Mouse (Mus musculus) thymus, postnatal 4 days (tissue): Measurements from ENCODE around the gene Iqsec1.

Experiments
- DNase-seq: peaks from one replicate; pipeline ENCODE4 v3.0.0; 2021

The Iqsec1 gene

DNA sequence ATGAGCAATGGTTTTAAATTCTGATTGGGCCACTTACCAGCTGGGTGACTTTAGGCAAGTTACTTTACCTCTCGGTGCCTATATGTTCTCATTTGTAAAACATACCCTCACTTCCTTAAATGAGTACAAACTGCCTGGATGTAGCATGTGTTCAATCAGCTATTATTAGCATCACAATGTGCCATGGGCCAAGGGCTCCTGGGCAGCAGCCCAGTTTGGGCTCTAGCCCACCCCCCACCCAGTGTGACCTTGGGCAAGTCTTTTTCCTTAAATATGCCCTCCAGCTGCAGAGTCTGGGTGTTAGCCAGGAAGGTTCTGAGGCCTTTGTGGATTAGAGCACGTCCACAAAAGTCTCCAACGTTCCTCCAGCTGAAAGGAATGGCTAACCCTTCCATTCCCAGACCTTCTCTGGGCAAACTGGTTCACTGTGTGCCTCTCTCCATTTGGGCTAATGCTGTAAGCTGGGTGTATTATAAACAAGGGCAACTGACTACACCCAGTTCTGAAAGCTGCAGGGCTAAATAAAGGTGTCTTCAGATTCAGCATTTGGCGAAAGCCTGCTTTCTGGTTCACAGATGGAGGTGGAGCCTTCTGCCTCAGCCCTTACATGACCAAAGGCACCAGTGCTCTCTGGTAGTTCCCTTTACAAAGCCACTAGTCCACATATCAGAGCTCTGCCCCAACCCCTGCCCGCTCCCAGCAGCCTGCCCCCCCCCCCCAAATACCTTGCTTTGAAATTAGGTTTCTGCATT, 101.3 kb downstream of the Iqsec1 start:
- no peak for DNase-seq

DNA sequence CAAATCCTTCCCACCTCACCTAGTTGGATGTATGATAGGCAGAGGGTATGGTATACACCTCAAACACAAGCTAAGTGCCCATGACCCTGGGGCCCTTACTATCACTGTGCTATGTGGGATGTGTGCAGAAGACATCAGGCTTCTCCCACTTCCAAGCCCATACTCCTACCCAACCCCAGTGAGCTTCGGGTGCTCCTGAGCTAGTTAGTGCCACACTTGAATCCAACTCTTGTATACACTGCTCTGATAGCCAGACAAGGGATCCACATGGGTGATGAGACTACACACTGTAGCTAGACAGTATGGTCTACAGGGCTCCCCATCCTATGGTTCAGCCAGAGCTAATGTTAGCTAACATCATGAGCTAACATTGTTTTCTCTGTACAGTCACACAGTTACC, 102.9 kb downstream of the Iqsec1 start:
- no peak for DNase-seq

DNA sequence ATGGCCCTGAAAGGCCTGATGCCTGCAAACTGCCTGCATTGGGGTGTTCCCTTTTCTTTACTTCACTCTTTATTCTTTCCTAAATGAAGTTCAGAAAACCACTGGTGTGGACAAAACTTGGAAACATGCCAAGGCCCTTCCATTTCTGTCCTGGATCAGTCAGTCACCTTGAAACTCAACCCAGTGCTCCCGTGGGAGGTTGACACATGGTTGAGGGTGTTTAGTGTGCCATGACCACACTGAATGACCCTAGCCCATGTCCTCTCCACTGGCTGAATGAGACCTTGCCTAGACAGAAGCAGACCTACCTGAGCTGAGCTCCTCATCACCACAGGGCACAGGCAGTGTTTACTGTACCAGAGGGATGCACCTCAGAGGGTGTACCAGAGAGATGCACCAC, 103.9 kb downstream of the Iqsec1 start:
- DNase-seq: no peak

DNA sequence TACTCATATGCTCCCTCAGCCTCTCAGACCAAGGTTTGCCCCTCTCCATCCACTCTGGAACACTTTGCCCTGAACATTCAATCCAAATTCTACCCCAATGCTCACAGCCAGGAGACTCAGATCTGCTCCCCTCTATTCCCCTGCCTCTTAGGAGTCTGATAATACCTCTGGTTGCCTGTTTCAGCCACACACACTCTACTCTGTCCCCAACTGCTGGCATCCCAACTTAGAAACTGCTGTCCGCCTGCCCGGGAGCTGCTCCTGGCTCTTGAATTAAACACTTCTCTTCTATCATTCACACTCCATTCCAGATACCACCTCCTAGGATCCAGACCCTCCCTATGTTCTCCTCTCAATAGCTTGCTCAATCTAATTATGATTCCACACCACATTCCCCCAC, 107.5 kb downstream of the Iqsec1 start:
- no peak for DNase-seq

DNA sequence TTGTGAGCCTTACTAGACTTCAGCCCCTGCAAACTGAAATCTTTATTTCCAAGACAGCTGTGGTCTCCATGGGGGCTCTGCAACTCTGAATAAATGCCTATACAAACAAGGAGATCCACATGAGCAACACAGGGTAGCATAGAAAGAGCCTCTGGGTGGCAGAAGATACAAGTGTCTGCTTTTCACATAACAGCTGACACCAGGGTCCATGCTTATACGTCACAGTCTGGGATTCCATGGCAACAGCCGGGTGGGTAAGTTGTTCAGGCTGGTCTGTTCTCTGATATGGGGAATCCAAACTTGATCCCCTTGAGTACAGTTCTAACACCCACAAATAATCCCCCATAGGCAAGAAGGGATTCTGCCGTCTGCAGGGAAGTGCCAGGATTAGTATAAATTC, 108.1 kb downstream of the Iqsec1 start:
- DNase-seq: no peak

DNA sequence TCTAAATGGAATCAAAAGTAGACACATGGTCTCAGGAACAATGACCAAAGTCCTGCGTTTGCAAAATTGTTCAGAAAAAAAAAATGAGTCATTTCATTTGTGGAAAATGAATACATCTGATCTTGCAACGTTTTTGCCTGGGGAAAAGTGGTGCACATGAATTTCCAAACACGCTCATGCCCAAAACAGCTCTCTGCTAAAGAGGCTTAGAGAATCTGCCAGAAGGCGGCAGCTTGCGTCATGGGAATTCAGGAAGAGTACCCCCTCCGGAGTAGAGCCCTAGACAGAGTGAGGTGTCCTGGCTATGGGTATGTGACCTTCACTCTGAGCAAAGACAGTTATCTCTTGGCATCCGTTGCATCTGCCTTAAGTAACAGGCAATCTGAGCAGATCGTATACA, 116.9 kb downstream of the Iqsec1 start:
- no peak for DNase-seq

DNA sequence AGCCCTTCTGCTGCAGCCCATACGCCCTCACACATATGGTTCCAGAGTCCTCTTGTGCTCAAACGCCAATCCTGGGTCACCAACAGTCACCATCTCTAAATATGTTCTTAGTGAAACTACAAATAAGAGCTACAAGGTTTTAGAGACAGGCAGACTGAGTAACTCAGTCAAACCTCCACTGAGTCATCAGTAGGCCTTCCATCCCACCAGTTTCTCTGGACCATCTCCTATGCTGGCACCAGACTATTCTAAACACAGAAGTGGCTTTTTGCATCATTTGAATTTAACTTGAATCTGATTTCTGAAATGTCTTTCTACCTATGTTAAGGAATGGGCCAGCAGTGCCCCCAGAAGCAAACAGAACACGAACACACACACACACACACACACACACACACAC, 120.5 kb downstream of the Iqsec1 start:
- DNase-seq: no peak

DNA sequence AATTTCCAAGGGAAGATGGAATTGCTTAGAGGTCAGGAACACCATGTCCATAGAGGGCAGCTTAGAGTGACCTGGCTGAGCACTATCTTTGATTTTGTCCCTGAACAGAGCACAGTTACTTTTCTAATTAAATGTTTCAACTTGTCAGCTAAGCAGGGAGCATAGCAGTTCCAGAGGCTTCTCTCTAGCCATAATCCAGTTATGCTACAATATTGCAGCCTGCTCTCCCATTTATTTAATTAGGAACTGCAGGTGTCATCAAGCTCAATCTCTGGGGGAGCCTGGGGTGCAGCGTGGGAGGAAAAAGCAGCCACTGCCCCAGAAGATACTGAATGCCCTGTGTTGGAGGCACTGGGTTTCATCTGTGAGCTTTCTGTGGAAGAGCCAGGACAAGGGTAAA, 127.1 kb downstream of the Iqsec1 start:
- DNase-seq: no peak

DNA sequence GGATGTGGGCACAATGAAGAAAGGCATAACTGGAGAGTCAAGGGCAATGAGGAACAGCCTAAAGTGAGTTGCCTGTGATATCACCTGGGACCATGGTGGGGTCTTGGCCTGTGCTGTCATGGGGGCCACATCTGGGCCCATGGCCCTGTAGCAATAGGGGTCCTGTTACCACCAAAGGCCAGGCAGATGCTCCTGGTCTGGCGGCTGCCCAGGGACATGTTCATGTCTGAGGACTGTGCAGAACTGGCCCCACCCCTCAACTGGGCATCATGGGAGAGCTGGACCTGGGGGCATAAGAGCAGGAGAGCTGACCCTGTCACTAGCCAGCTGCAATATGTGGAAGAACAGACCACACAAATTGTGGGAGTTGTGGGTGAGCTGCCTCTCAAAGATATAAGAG, 130.6 kb downstream of the Iqsec1 start:
- DNase-seq: no peak

DNA sequence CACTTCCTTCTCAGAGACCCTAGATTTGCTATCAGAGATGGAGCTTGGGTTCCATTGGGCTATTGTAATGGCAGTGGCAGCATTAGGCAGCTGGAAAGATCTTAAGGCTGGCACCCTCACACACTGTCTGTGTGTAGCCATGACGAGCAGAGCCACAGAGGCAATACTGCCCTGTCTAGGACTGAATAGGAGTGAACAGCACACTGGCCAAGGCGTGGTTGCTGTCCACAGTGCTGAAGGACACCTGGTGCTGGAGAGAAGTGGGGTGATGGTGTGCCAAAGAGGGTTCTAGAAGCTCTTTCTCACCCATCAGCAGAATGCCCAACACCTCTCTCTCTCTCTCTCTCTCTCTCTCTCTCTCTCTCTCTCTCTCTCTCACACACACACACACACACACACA, 136.1 kb downstream of the Iqsec1 start:
- DNase-seq: peak; percentile 46

DNA sequence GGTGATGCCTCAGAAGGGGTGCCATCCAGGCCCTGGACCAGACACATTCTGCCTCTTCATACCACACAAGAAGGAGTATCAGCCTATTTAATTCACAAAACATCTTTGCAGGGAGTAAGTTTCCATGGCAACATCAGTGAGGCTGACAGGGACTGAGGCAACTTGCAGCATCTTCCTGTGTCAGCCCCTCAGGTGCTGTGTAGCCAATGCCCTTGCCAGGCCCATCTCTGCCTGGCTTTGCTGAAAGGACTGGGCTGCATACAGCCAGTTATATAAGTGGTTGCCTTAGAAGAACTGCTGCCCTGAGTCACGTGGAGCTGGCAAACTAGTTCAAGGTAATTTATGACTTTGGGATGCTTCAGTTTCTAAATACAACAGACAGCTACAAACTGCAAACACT, 140.4 kb downstream of the Iqsec1 start:
- DNase-seq: no peak

DNA sequence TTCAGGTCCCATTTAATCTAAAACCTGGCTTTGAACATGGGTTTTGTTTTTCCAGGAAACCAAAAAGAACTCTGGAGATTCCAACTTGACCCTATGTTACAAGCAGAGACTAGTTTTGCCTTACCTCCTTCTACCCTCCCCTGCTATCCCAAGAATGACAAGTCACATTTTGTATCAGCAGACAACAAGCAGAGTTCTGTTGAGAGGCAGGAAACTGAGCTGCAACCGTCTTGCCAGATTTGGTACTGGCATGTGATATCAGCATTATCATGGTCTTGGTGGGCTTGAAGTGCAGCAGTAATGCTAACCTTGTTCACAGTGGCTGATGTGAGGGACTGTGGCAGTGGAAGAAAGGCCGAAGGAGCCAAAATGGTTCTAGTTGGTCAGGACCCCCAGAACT, 141.0 kb downstream of the Iqsec1 start:
- DNase-seq: no peak

DNA sequence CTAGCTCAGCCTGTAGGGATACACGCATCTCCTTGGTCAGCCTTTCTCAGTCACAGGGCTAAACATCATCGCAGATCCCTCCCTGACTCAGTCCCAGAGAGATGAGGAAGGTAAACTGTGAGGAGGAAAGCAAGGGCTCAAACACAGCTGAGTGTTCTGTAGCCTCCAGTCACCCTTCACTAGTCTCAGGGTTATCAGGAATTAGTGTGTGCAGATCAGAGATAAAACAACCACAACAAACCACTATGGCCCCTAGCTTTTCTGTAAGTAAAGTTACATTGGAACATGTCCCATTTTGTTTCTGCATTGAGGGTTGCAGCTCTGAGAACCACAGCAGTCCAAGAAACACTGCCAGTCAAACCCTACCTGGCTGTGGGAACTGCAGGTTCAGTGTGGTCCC, 148.5 kb downstream of the Iqsec1 start:
- DNase-seq: no peak

DNA sequence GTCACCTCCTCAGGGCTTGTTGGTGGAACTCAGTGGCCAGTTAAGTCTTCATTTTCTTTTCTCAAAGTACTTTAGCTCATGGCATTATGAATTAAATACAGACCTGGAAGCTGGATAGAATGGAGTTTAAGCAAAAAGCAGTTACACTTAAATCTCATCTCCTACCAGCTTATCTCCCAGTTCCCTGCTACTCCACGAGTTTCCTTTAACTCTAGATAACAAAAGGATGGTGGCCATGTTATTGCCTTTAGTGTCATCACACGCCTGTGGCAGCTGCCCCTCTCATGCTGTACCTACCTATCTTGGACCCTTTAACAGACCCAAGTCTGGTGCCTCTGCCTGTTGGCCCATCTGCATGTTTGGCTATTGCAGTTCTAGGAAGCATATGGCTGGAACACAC, 151.7 kb downstream of the Iqsec1 start:
- no peak for DNase-seq

DNA sequence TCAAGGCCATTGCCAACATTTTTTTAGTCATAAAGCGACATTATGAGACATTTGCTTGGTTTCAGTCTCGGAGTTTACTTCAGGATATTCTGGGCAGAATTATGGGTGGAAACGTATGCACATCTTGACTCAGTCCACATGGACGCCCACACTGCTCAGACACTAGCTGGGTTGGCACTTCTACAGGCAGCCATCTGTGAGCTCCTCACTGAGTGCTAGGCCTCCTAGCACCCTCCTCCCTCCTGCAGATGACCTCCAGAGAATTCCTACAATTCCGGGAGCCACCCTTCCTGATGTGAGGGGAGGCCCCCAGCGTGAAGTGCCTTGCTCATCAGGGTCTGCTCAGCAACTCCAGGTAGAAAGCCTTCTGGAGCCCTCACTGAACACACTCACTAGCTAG, 158.9 kb downstream of the Iqsec1 start:
- DNase-seq: no peak

DNA sequence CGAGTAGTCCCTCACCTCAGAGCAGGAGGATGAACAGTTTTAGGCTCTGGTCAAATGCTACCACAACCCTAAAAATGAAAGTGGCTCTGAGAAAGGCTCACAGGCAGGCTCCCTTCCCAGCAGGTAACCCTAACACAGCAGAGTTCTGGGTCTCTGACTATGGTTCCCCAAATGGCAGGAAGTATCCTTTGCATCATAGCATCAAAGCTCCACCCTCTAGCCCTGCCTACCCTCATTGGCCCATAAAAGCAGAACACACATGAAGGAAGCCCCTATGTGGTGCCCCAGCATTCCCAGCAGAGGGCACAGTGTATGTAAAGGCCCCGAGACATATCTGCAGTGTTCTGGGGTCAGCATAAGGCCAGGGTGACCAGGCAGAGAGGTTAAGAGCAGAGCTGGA, 163.4 kb downstream of the Iqsec1 start:
- DNase-seq: peak; percentile 53

DNA sequence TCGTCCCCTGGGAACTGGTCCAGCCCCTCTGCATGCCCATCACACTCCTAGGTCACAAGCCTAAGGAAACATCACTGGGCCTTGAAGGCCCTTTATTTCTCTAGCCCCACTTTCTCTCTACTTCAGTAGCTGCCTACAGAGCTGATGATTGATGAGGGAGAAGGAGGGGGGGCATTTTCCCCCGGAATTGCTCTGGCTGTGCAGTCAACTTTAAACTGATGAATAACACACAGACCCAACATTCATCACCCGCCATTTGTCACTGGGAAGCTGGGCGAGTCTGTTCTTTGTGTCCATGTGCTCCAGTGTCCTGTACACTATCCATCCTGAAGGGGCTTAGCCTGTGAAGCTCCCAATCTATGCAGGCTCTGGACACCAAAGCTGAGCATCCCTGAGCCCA, 165.2 kb downstream of the Iqsec1 start:
- no peak for DNase-seq

DNA sequence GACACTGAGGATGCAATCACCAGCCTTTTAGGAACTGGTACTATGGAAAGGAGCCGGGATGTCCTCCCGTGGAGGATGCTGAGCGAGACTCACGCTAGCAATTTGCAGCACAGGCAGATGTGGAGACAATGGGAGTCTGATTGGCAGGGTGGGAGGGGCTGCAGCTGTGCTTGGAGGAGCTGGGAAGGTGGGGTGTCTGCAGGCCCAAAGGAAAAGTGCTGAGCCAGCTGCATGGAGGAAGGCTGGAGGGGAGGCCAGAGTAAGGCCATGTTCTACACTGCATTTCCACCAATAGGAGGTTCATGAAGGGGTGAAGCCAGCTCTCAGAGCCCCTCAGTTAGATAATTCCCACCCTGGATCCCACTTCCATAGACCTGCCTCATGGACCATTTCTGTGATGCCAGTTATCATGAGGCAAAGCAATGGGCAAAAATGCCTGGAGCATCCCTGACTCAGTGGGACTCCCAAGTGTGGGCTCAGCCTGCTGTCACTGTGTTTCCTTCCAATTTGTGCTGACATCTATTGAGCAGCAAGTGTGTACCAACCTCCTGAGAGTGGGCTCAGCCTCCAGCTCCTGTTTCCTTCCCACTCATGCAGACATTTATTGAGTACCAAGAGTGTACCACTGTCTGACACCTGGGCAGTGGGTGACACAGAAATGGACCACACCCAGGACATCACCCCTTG, 166.4 kb downstream of the Iqsec1 start:
- no peak for DNase-seq

DNA sequence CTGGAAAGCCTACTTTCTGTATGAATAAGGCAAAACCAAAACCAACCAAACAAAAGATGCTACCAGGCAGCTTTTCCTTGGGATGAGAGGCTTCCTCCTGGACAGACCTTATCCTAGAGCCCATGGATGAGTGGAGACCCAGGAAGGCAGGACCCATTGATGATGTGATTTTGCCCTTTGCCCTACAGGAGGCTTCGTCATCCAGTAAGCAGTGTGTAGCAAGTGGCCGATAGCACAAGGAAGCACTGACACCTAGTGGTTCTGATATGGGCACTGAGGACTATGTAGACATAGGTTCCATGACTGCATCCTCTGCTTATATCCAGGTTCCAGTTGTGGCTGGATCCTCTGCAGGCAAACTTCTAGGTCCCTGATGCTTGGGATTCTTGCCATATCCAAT, 168.6 kb downstream of the Iqsec1 start:
- DNase-seq: peak; percentile 28

DNA sequence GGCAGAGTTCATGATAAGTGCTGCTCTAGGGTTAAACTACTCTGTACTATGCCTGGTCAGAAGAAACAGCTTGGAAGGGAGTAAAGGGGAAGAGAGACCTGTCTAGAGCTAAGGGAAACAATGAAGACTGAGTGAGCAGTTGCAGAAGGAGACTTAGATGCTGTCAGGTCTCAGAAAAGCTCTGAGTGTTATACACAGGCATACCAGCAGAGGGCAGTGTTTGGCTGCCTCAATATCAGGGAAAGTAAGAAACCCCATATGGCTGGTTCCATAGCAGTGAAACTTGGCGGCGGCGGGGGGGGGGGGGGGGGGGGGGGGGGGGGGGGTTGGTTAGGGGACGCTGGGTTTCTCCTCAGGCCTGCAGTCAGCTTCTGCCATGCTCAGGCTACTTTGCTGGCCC, 169.5 kb downstream of the Iqsec1 start:
- DNase-seq: peak; percentile 80

DNA sequence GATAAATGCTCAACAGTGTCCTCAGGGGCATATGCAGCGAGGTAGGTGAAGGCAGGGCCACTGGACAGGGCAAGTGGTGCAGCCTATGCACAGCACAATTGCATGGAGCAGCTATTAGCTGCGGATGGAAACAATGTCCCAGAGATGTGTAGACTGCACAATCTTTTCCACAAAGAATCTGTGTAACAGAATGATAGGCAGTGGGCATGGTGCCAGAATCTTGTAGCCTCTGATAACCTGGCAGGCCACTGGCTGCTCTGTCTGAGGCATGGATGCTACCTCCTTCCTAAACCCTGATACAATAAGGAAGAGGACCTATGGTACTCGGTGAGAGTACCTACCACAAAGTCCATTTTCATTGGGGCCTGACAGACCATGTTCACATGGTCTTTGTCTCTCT, 171.9 kb downstream of the Iqsec1 start:
- no peak for DNase-seq

DNA sequence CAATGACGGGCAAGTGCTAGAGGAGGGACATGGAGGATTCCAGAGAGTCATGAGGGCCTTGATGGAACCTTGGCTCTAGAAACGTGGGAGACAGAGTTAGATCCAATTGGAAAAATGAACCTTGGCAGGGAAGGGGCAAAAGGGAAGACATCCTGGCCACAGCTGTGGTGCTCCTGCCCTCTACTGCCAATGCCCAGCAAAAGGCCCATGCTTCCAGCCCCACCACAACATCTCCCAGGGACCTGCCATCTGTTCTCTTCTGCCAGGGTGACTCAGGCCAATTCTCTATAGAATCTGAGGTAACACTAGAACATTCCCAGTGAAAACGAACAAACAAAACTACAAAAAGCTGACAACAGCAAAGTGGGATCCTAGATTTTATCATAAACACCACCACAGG, 173.1 kb downstream of the Iqsec1 start:
- DNase-seq: no peak

DNA sequence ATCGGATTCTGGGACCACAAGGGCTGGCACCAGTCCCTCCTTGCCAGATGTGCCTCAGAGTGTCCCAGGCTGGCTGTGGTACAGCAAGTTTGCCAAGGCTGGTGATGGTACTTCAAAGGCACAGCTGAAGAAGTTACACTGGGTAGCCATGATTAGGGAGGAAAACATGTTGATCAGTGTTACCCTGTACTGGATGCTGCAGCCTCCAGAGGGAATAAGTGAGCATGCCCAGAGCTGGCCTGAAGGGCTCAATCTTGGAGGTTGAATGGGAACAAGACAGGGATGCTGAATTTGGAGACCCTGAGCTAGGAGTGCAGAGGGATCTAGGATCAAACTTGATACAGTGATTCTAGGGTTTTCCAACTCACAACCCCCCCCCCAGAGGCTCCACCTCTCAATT, 175.0 kb downstream of the Iqsec1 start:
- no peak for DNase-seq

DNA sequence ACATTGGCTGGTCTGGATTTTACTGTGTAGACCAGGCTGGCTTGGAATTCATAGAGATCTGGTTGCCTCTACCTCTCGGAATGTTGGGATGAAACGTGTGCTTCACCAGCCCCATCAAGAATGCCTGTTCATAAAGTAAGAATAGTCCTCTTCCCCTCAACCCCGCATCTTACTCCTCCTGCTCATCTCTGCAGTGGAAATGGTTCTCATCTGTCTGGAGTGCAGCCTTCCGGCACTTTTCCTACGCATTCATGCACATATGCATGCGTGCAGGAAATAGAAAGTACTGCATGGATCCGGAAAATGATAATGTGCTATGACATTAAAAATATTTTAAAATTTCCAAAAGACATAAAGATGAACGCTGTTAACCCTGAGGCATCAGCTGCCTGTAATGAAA, 175.9 kb downstream of the Iqsec1 start:
- DNase-seq: no peak

DNA sequence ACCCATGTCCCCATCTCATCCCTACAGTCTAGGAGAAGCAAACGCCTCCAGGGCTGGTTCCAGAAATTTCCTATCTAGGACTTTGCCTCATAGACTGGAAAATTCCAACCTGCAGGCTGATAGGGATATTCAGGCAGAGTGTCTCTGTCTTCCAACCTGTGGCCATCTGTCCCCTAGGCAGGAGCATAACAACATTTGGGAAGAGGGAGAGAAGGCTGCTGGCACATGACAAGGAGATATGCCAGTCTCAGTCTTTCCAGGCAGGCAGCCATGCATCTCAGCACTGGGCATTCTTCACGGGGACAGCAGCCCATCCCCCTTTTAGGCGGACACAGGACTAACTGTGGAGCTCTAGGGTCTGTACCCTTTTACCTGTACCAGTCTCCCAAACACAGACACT, 176.4 kb downstream of the Iqsec1 start:
- DNase-seq: no peak
